Mouse (Mus musculus) liver, postnatal 0 days (tissue): ENCODE results near the gene Uso1. TPM values are rescaled to one million over a fixed set of nuclear protein-coding genes. Genes with fewer than 3 reads are reported as not detected.

Source experiments
- ATAC-seq: fragments of 200-750 bp; cut with Nextera tagmentation; 2 replicates; pipeline ENCODE4 v1.8.0; 2017; ENCODE audit warnings: mild to moderate bottlenecking, moderate library complexity
- DNase-seq: peaks from one replicate; pipeline ENCODE4 v3.0.0-alpha.2; 2016
- H3K27ac ChIP-seq: fragments of 300-500 bp; sonication (generic); 2 replicates; pipeline ENCODE4 v1.5.1; 2014; ENCODE audit warnings: antibody characterized with exemption, moderate library complexity, mild to moderate bottlenecking, low read depth
- H3K27me3 ChIP-seq: fragments of 300-500 bp; sonication (generic); 2 replicates; pipeline ENCODE4 v1.6.1; 2014; ENCODE audit warnings: low read length, control low read depth, mixed read lengths; ENCODE audit not compliant: insufficient read depth
- H3K36me3 ChIP-seq: fragments of 300-500 bp; sonication (generic); replicated peaks from 2 replicates; pipeline ENCODE4 v1.6.1; 2014; ENCODE audit warnings: mild to moderate bottlenecking, control low read depth, low read length, moderate library complexity, mixed read lengths; ENCODE audit not compliant: insufficient read depth
- H3K4me1 ChIP-seq: fragments of 300-500 bp; sonication (generic); 2 replicates; pipeline ENCODE4 v1.6.1; 2014; ENCODE audit warnings: antibody characterized with exemption, mild to moderate bottlenecking, control low read depth; ENCODE audit not compliant: insufficient read depth
- H3K4me2 ChIP-seq: fragments of 300-500 bp; sonication (generic); 2 replicates; pipeline ENCODE4 v1.6.1; 2014; ENCODE audit warnings: low read depth, mild to moderate bottlenecking, low read length, moderate library complexity, mixed read lengths
- H3K4me3 ChIP-seq: fragments of 300-500 bp; sonication (generic); 2 replicates; pipeline ENCODE4 v1.5.1; 2014; ENCODE audit warnings: low read depth, low read length
- H3K9ac ChIP-seq: fragments of 300-500 bp; sonication (generic); replicated peaks from 2 replicates; pipeline ENCODE4 v1.6.1; 2014; ENCODE audit warnings: mild to moderate bottlenecking, moderate library complexity
- H3K9me3 ChIP-seq: fragments of 300-500 bp; sonication (generic); 2 replicates; pipeline ENCODE4 v1.6.1; 2016; ENCODE audit warnings: mild to moderate bottlenecking, control low read depth, low read length, mixed read lengths
- CTCF ChIP-seq: sonication (generic); IDR thresholded peaks from 2 replicates; pipeline ENCODE4 v1.5.1; 2016; ENCODE audit warnings: antibody characterized with exemption, low read depth
- EP300 ChIP-seq: IDR thresholded peaks from 2 replicates; pipeline ENCODE4 v1.6.1; 2016; ENCODE audit warnings: antibody characterized with exemption, low read depth, mild to moderate bottlenecking
- whole genome bisulfite sequencing: fragments of 180-500 bp; shearing (Covaris S2); extraction: QIAGEN DNeasy Blood & Tissue Kit; methylation state at CpG from one replicate; pipeline ENCODE4 v1.1.7; 2014; ENCODE audit not compliant: insufficient replicate concordance; 5-methylcytosine and 5-hydroxymethylcytosine counted together
- polyA plus RNA-seq: library from polyadenylated mRNA; unstranded; fragments of >200 nt; fragmentation: Nextera tagmentation; extraction: Ambion mirVana; gene quantifications from 2 replicates; pipeline ENCODE4 v1.2.1, GENCODE M21; 2015

The Uso1 gene
- polyA plus RNA-seq, 1 experiment from 2014 or later, result 22.2 TPM

DNA sequence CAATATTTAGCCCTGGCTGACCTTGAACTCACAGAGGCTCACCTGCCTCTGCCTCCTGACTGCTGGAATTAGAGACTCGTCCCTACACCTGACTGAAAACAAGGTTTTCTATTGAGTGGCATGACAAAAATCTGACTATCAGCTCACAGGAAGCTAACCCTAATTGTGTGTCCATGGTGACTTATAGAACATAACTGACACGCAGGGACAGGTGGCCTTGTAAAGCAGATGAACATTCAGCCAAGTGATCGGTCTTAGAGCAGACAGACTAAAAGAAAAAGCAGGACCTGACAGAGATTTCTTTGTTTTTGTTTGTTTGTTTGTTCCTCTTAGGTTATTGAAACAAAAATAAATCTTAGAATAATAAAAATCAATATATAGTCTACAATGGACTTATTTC lies 10.5 kb downstream of the Uso1 start:
- no peak for TF ChIP-seq CTCF
- TF ChIP-seq EP300, result no peak
- no peak overlapping the region for H3K4me3 ChIP-seq
- H3K4me1 ChIP-seq, result peaks cover 14% of the 10 kb centered on the region
- WGBS, result 79% methylated on average over 3 of the region's 3 CpGs
- H3K4me2 ChIP-seq, result no peak overlapping the region
- no peak for DNase-seq
- no peak overlapping the region for H3K27ac ChIP-seq
- no peaks in the 10 kb centered on the region for H3K27me3 ChIP-seq
- no peak for ATAC-seq
- H3K9ac ChIP-seq, result no peak overlapping the region
- no peaks in the 10 kb centered on the region for H3K9me3 ChIP-seq
- peaks cover 3% of the 10 kb centered on the region; the same call in 1 of the 2 replicates for H3K36me3 ChIP-seq

GRCm38 (mm10) chr5:92149330-92149982 lies 11.7 kb downstream of the Uso1 start:
- ATAC-seq (peak; percentile 81), DNase-seq (no peak)
- H3K36me3 ChIP-seq, result peaks cover 8% of the 10 kb centered on the region; the same call in 1 of the 2 replicates
- no peak overlapping the region for H3K9ac ChIP-seq
- no peak overlapping the region for H3K4me3 ChIP-seq
- 69% methylated on average over 5 of the region's 5 CpGs for WGBS
- peaks cover 14% of the 10 kb centered on the region for H3K4me1 ChIP-seq
- H3K9me3 ChIP-seq, result no peaks in the 10 kb centered on the region
- no peak for TF ChIP-seq EP300
- TF ChIP-seq CTCF, result no peak
- H3K27ac ChIP-seq, result peak overlapping the region; percentile 26; the same call in 1 of the 2 replicates
- peak overlapping the region; percentile 24; the same call in 1 of the 2 replicates for H3K4me2 ChIP-seq
- no peaks in the 10 kb centered on the region for H3K27me3 ChIP-seq

DNA sequence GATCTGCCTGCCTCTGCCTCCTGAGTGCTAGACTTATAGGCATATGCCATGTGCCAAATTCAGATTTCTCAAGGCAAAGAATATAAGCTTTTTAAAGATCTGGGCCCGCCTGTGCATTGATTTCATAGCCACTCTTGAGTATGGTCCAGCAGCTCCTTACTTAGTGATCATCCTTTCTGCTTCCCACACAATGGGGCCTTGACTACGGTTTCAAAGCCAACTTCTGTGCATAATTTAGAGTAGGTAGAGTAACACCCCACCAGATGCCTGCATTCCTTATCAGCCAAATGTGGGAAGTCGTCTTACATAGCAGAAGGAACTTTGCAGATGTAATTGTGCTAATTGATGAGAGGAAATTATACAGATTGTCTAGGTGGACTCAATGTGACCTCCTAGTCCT lies 17.1 kb downstream of the Uso1 start:
- no peak for TF ChIP-seq CTCF
- no peak for TF ChIP-seq EP300
- no peak overlapping the region for H3K27ac ChIP-seq
- 64% methylated on average over 3 of the region's 3 CpGs for WGBS

GRCm38 (mm10) chr5:92165976-92166375 lies 28.2 kb downstream of the Uso1 start:
- ATAC-seq, result no peak

More for the DNA sequence above, 17.1 kb downstream of the Uso1 start:
- no peak overlapping the region for H3K4me2 ChIP-seq
- ATAC-seq (no peak), DNase-seq (no peak)
- no peak overlapping the region for H3K4me3 ChIP-seq
- no peaks in the 10 kb centered on the region for H3K9me3 ChIP-seq
- peaks cover 13% of the 10 kb centered on the region for H3K36me3 ChIP-seq
- no peak overlapping the region for H3K9ac ChIP-seq
- H3K4me1 ChIP-seq, result no peaks in the 10 kb centered on the region
- no peaks in the 10 kb centered on the region for H3K27me3 ChIP-seq

DNA sequence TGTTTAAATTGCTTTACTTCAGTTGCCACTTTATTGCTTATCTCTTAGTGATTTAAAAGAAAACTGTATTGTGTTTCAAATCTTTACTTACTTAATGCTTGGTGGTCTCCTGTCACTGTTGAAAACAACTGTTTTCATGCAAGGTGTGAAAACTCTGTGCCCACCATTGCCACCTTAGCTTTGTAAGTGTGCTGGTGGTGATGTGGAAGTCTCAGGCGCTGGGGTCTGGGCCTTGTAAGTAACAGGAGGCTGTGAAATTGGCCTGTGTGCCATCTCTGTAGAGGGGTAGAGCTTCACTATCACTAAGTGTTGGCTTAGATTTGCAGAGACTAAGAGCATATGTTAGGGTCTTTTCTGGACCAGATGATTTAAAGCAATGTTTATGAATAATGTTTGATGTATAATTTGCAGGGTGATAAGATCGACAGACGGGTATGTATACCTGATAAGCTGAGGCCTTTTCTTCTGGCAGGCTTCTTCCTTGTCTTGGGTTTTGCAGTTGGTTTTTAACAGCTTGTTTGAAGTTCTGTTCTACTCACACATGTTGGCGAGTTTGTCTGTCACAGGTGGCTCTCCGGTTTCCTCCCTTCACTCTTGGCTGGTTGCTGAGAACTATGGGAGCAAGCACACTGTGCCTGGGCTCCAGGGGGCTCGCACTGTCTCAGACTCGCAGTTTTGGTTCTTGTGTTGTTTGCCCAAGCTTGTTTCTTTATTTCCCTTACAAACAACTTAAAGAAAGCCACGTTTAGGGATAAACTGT lies 45.5 kb downstream of the Uso1 start:
- 78% methylated on average over 8 of the region's 8 CpGs for WGBS
- no peak for DNase-seq
- no peaks in the 10 kb centered on the region for H3K27me3 ChIP-seq
- H3K9ac ChIP-seq, result no peak overlapping the region
- no peak overlapping the region for H3K27ac ChIP-seq
- H3K4me3 ChIP-seq, result no peak overlapping the region
- TF ChIP-seq EP300, result no peak
- TF ChIP-seq CTCF, result no peak
- H3K9me3 ChIP-seq, result no peaks in the 10 kb centered on the region
- peaks cover 60% of the 10 kb centered on the region for H3K36me3 ChIP-seq
- H3K4me1 ChIP-seq, result no peaks in the 10 kb centered on the region
- ATAC-seq, result no peak
- no peak overlapping the region for H3K4me2 ChIP-seq

More at GRCm38 (mm10) chr5:92165976-92166375, 28.2 kb downstream of the Uso1 start:
- Histone ChIP-seq H3K9ac (no peak overlapping the region), H3K4me3 (no peak overlapping the region), H3K27me3 (no peaks in the 10 kb centered on the region), H3K4me1 (no peaks in the 10 kb centered on the region), H3K9me3 (no peaks in the 10 kb centered on the region), H3K27ac (no peak overlapping the region), H3K4me2 (no peak overlapping the region), H3K36me3 (peaks cover 31% of the 10 kb centered on the region)
- WGBS, result 75% methylated on average over 6 of the region's 6 CpGs
- no peak for DNase-seq
- TF ChIP-seq CTCF, result no peak

- WGBS, result 92% methylated on average over 7 of the region's 7 CpGs
- Histone ChIP-seq H3K4me2 (no peak overlapping the region), H3K9ac (no peak overlapping the region), H3K9me3 (no peaks in the 10 kb centered on the region), H3K27ac (no peak overlapping the region), H3K27me3 (no peaks in the 10 kb centered on the region), H3K4me1 (no peaks in the 10 kb centered on the region), H3K4me3 (no peak overlapping the region), H3K36me3 (peaks cover 64% of the 10 kb centered on the region)
- no peak for DNase-seq
- ATAC-seq, result no peak
- TF ChIP-seq EP300, result no peak
- no peak for TF ChIP-seq CTCF
Measured at GRCm38 (mm10) chr5:92188881-92189483, 51.2 kb downstream of the Uso1 start.
